Mouse (Mus musculus) intestine, postnatal 0 days (tissue): ENCODE results near the gene Rpl21. TPM values are rescaled to one million over a fixed set of nuclear protein-coding genes. Genes with fewer than 3 reads are reported as not detected.

ENCODE experiments used
- ATAC-seq: fragments of 200-750 bp; cut with Nextera tagmentation; 2 replicates; pipeline ENCODE4 v1.8.0; 2017; ENCODE audit warnings: mild to moderate bottlenecking, moderate TSS enrichment, moderate library complexity
- H3K27ac ChIP-seq: fragments of 300-500 bp; sonication (generic); 2 replicates; pipeline ENCODE4 v1.5.1; 2014; ENCODE audit warnings: mild to moderate bottlenecking, low read depth, low read length, moderate library complexity
- H3K27me3 ChIP-seq: fragments of 300-500 bp; sonication (generic); replicated peaks from 2 replicates; pipeline ENCODE4 v1.6.1; 2014; ENCODE audit warnings: low read length, mixed read lengths; ENCODE audit not compliant: control insufficient read depth, insufficient read depth
- H3K36me3 ChIP-seq: fragments of 300-500 bp; sonication (generic); 2 replicates; pipeline ENCODE4 v1.6.1; 2014; ENCODE audit warnings: mild to moderate bottlenecking, moderate library complexity; ENCODE audit not compliant: control insufficient read depth, insufficient read depth
- H3K4me1 ChIP-seq: fragments of 300-500 bp; sonication (generic); replicated peaks from 2 replicates; pipeline ENCODE4 v1.6.1; 2014; ENCODE audit warnings: antibody characterized with exemption, low read length, mixed read lengths; ENCODE audit not compliant: control insufficient read depth, insufficient read depth
- H3K4me2 ChIP-seq: fragments of 300-500 bp; sonication (generic); replicated peaks from 2 replicates; pipeline ENCODE4 v1.6.1; 2014; ENCODE audit warnings: low read depth, mild to moderate bottlenecking, moderate library complexity
- H3K4me3 ChIP-seq: fragments of 300-500 bp; sonication (generic); 2 replicates; pipeline ENCODE4 v1.5.1; 2014; ENCODE audit warnings: low read depth, low read length
- H3K9ac ChIP-seq: fragments of 300-500 bp; sonication (generic); 2 replicates; pipeline ENCODE4 v1.6.1; 2014; ENCODE audit warnings: mild to moderate bottlenecking, low read depth, low read length
- H3K9me3 ChIP-seq: fragments of 300-500 bp; sonication (generic); 2 replicates; pipeline ENCODE4 v1.6.1; 2016; ENCODE audit warnings: mixed run types; ENCODE audit not compliant: control insufficient read depth
- CTCF ChIP-seq: sonication (generic); IDR thresholded peaks from 2 replicates; pipeline ENCODE4 v1.5.1; 2016; ENCODE audit warnings: low read depth, mild to moderate bottlenecking, control low read depth, antibody characterized with exemption, moderate library complexity
- WGBS: fragments of 180-500 bp; shearing (Covaris S2); extraction: QIAGEN DNeasy Blood & Tissue Kit; methylation state at CpG from one replicate; pipeline ENCODE4 v1.1.7; 2014; 5-methylcytosine and 5-hydroxymethylcytosine counted together
- polyA plus RNA-seq: library from polyadenylated mRNA; unstranded; fragments of >200 nt; fragmentation: Nextera tagmentation; extraction: Ambion mirVana; gene quantifications from 2 replicates; pipeline ENCODE4 v1.2.1, GENCODE M21; 2015

The Rpl21 gene
- polyA plus RNA-seq, 1 experiment from 2014 or later = 426 TPM

GRCm38 (mm10) chr5:146837967-146838720 lies 5.5 kb downstream of the Rpl21 start:
- no peak overlapping the region for H3K4me3 ChIP-seq
- H3K4me1 ChIP-seq = no peaks in the 10 kb centered on the region; the same call in 1 of the 2 replicates
- 62% methylated on average over 7 of the region's 7 CpGs for WGBS
- no peak overlapping the region for H3K27ac ChIP-seq
- no peaks in the 10 kb centered on the region for H3K9me3 ChIP-seq
- H3K27me3 ChIP-seq = no peaks in the 10 kb centered on the region
- ATAC-seq = no peak
- peaks cover 35% of the 10 kb centered on the region for H3K36me3 ChIP-seq
- no peak overlapping the region for H3K9ac ChIP-seq
- TF ChIP-seq CTCF = no peak
- H3K4me2 ChIP-seq = no peak overlapping the region

- 49% methylated on average over 12 of the region's 12 CpGs for WGBS
- Histone ChIP-seq H3K9ac (no peak overlapping the region), H3K4me3 (no peak overlapping the region), H3K36me3 (peaks cover 35% of the 10 kb centered on the region), H3K9me3 (no peaks in the 10 kb centered on the region), H3K4me2 (no peak overlapping the region), H3K27ac (no peak overlapping the region), H3K4me1 (no peaks in the 10 kb centered on the region; the same call in 1 of the 2 replicates), H3K27me3 (no peaks in the 10 kb centered on the region)
- TF ChIP-seq CTCF = no peak
- ATAC-seq = no peak
Observed at GRCm38 (mm10) chr5:146838836-146839648, 6.4 kb downstream of the Rpl21 start.

GRCm38 (mm10) chr5:146839760-146840159 lies 7.1 kb downstream of the Rpl21 start:
- Histone ChIP-seq H3K4me3 (no peak overlapping the region), H3K27ac (no peak overlapping the region), H3K36me3 (peaks cover 32% of the 10 kb centered on the region), H3K9ac (no peak overlapping the region), H3K4me1 (no peaks in the 10 kb centered on the region), H3K4me2 (no peak overlapping the region), H3K27me3 (no peaks in the 10 kb centered on the region), H3K9me3 (no peaks in the 10 kb centered on the region)
- WGBS = 61% methylated on average over 5 of the region's 5 CpGs
- ATAC-seq = no peak
- no peak for TF ChIP-seq CTCF

- peaks cover 26% of the 10 kb centered on the region for H3K36me3 ChIP-seq
- H3K4me1 ChIP-seq = no peaks in the 10 kb centered on the region
- no peaks in the 10 kb centered on the region for H3K27me3 ChIP-seq
- no peak for ATAC-seq
- WGBS = 64% methylated on average over 4 of the region's 4 CpGs
- H3K9me3 ChIP-seq = no peaks in the 10 kb centered on the region
- H3K4me2 ChIP-seq = no peak overlapping the region
- H3K27ac ChIP-seq = no peak overlapping the region
- no peak overlapping the region for H3K9ac ChIP-seq
- TF ChIP-seq CTCF = no peak
- no peak overlapping the region for H3K4me3 ChIP-seq
Observed at GRCm38 (mm10) chr5:146840422-146840821, 7.7 kb downstream of the Rpl21 start.

- 88% methylated on average over 5 of the region's 5 CpGs for WGBS
- Histone ChIP-seq H3K9me3 (no peaks in the 10 kb centered on the region), H3K4me1 (no peaks in the 10 kb centered on the region), H3K4me3 (no peak overlapping the region), H3K36me3 (peaks cover 17% of the 10 kb centered on the region), H3K27ac (no peak overlapping the region), H3K27me3 (no peaks in the 10 kb centered on the region), H3K9ac (no peak overlapping the region), H3K4me2 (no peak overlapping the region)
- no peak for TF ChIP-seq CTCF
- ATAC-seq = no peak
Observed at GRCm38 (mm10) chr5:146841301-146841700, 8.6 kb downstream of the Rpl21 start.

GRCm38 (mm10) chr5:146841996-146842395 lies 9.3 kb downstream of the Rpl21 start:
- Histone ChIP-seq H3K9me3 (no peaks in the 10 kb centered on the region), H3K27ac (no peak overlapping the region), H3K36me3 (peaks cover 10% of the 10 kb centered on the region), H3K4me1 (no peaks in the 10 kb centered on the region), H3K4me3 (no peak overlapping the region), H3K27me3 (no peaks in the 10 kb centered on the region), H3K9ac (no peak overlapping the region), H3K4me2 (no peak overlapping the region)
- no peak for ATAC-seq
- WGBS = 74% methylated on average over 4 of the region's 4 CpGs
- TF ChIP-seq CTCF = no peak
